Mouse (Mus musculus) thymus, adult 2 months (tissue): ENCODE data around the gene Spag16. TPM values are rescaled to one million over a fixed set of nuclear protein-coding genes. Genes with fewer than 3 reads are reported as not detected.
A peak's percentile ranks its signal among the peaks of the same experiment; 100 is the strongest.
"Not testable (repeated sequence)": the region's sequence is repeated elsewhere in the genome, so short reads cannot be mapped to it uniquely, and the experiment has no call there.

Experiments used
- DNase-seq: peaks from one replicate; pipeline ENCODE4 v3.0.0; 2021
- H3K27ac ChIP-seq: fragments of 200-500 bp; 2 replicates; pipeline ENCODE4 v1.5.1; 2012; ENCODE audit warnings: low read length, control low read depth; ENCODE audit not compliant: control insufficient read depth, insufficient read depth
- H3K27me3 ChIP-seq: fragments of 200-500 bp; 2 replicates; pipeline ENCODE4 v1.6.1; 2012; ENCODE audit warnings: mild to moderate bottlenecking, low read length, moderate library complexity, mixed read lengths; ENCODE audit not compliant: control insufficient read depth, insufficient read depth
- H3K36me3 ChIP-seq: fragments of 200-500 bp; 2 replicates; pipeline ENCODE4 v1.6.1; 2012; ENCODE audit warnings: mild to moderate bottlenecking, low read length, moderate library complexity; ENCODE audit not compliant: control insufficient read depth, insufficient read depth
- H3K4me1 ChIP-seq: fragments of 200-500 bp; replicated peaks from 2 replicates; pipeline ENCODE4 v1.6.1; 2012; ENCODE audit warnings: low read length; ENCODE audit not compliant: control insufficient read depth, insufficient read depth
- H3K4me3 ChIP-seq: fragments of 200-500 bp; 2 replicates; pipeline ENCODE4 v1.5.1; 2012; ENCODE audit warnings: mild to moderate bottlenecking, low read length, control low read depth, moderate library complexity; ENCODE audit not compliant: control insufficient read depth, insufficient read depth
- CTCF ChIP-seq: fragments of 200-500 bp; IDR thresholded peaks from 2 replicates; pipeline ENCODE4 v1.5.1; 2012; ENCODE audit warnings: mild to moderate bottlenecking, control low read depth, low read length, moderate library complexity, borderline replicate concordance; ENCODE audit not compliant: control insufficient read depth, poor library complexity, insufficient read depth; ENCODE audit errors: extremely low read depth
- POLR2A ChIP-seq: fragments of 200-500 bp; IDR thresholded peaks from 2 replicates; pipeline ENCODE4 v1.6.1; 2012; ENCODE audit warnings: mild to moderate bottlenecking, low read length, control low read depth, moderate library complexity; ENCODE audit not compliant: control insufficient read depth, poor library complexity, insufficient read depth; ENCODE audit errors: extremely low read depth
- WGBS: fragments of 180-500 bp; shearing (Covaris S2); methylation state at CpG from one replicate; pipeline ENCODE4 v1.1.7; 2018; 5-methylcytosine and 5-hydroxymethylcytosine counted together
- polyA plus RNA-seq: library from polyadenylated mRNA; depleted of rRNA; stranded (reverse); fragments of >200 nt; gene quantifications from 2 replicates; pipeline ENCODE4 v1.2.3, GENCODE M21; 2012

The Spag16 gene
- polyA plus RNA-seq, 1 experiment = 0.32 TPM

GRCm38 (mm10) chr1:69810161-69810560 is 16.6 kb upstream of the Spag16 start:
- peaks cover 9% of the 10 kb centered on the region for H3K4me1 ChIP-seq
- H3K27ac ChIP-seq = no peak overlapping the region
- DNase-seq = peak; percentile 63
- no peak overlapping the region for H3K4me3 ChIP-seq
- TF ChIP-seq CTCF (no peak), POLR2A (no peak)
- no peaks in the 10 kb centered on the region for H3K36me3 ChIP-seq
- 4% methylated on average over 2 of the region's 2 CpGs for WGBS
- no peaks in the 10 kb centered on the region for H3K27me3 ChIP-seq

GRCm38 (mm10) chr1:69825635-69826034 is 1.1 kb upstream of the Spag16 start:
- not testable (repeated sequence) for H3K4me1 ChIP-seq, H3K27ac ChIP-seq, H3K27me3 ChIP-seq, H3K36me3 ChIP-seq, DNase-seq, H3K4me3 ChIP-seq
- WGBS = 80% methylated on average over 5 of the region's 5 CpGs

DNA sequence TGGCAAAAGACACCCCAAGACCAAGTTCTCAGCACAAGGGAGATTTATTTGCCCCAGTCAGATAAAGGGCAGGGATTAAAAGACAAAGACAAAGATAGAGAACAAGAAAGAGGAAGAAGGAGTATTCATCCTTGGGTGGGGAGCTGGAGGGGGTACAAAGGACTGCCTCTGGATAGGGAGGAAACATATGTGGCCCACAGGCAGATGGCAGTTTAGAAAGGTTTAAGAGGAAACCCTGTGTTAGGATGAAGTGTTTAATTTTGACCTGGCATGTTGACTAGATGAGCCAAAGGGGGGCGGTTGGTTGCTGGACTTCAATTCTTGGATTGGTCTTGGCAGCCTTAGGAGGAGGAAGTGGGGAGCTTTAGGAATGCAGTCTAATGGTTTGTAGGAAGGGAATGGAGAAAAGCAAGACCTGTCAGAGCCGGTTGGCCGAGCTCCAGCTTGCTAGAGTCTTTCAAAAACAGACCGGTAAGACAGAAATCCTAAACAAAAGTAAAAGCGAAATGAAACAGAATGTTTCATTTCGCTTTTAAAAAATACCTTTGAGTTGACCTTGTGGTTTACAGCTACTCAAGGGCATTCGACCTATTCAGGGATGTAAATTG is 2.2 kb downstream of the Spag16 start:
- WGBS = 74% methylated on average over 7 of the region's 7 CpGs
- Histone ChIP-seq H3K27me3 (no peaks in the 10 kb centered on the region), H3K4me3 (no peak overlapping the region), H3K27ac (no peak overlapping the region), H3K36me3 (no peaks in the 10 kb centered on the region), H3K4me1 (peaks cover 4% of the 10 kb centered on the region; the same call in 1 of the 2 replicates)
- TF ChIP-seq POLR2A (no peak), CTCF (no peak)
- DNase-seq = no peak

GRCm38 (mm10) chr1:69830586-69830985 is 3.8 kb downstream of the Spag16 start:
- 81% methylated on average over 1 of the region's 1 CpGs for WGBS
- no peak for DNase-seq
- Histone ChIP-seq H3K27me3 (no peaks in the 10 kb centered on the region), H3K4me3 (no peak overlapping the region), H3K4me1 (peaks cover 4% of the 10 kb centered on the region; the same call in 1 of the 2 replicates), H3K36me3 (no peaks in the 10 kb centered on the region), H3K27ac (no peak overlapping the region)
- TF ChIP-seq CTCF = no peak
- TF ChIP-seq POLR2A = no peak

GRCm38 (mm10) chr1:69831002-69831401 is 4.2 kb downstream of the Spag16 start:
- 20% methylated on average over 2 of the region's 2 CpGs for WGBS
- peaks cover 4% of the 10 kb centered on the region; the same call in 1 of the 2 replicates for H3K4me1 ChIP-seq
- TF ChIP-seq CTCF (no peak), POLR2A (no peak)
- H3K27me3 ChIP-seq = no peaks in the 10 kb centered on the region
- H3K27ac ChIP-seq = no peak overlapping the region
- no peaks in the 10 kb centered on the region for H3K36me3 ChIP-seq
- peak; percentile 13 for DNase-seq
- H3K4me3 ChIP-seq = no peak overlapping the region

DNA sequence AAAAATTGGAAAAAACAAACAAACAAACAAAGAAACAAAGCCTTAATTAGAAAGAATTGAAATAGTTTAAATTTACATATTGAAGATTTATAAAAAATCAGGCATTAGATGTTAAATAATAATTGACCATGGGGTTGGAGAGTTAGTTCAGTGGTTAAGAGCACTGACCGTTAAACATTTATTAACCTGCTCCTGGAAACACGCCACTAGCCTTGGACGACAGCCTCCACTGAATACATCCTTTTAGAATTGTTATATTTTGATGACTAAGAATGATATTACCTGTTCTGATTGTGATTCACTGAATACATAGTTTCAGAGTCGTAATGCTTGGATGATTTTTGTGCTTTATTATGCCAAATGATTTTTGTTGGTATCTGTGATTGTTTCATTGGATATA is 6.7 kb downstream of the Spag16 start:
- H3K4me3 ChIP-seq, H3K27ac ChIP-seq, H3K27me3 ChIP-seq, DNase-seq, H3K4me1 ChIP-seq, H3K36me3 ChIP-seq: not testable (repeated sequence)
- WGBS = 95% methylated on average over 4 of the region's 4 CpGs

DNA sequence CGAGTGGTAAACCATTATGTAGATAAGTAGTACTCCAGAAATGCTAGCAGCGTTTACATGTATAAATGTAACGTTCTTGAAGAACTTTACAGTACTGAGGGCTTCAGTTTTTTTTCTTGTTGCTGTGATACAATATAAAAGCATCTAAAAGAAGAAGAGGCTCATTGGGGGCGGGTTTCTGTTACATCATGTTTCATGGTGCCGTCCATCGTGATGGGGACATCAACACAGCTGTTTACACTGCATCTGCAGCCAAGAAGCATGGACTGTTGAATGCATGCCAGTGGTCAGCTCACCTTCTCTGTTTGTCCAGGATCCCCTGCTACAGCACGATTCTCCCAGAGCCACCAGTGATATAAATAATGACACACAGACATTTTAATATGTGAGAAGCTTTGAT is 26.7 kb downstream of the Spag16 start:
- WGBS = 88% methylated on average over 7 of the region's 7 CpGs
- H3K27me3 ChIP-seq = no peaks in the 10 kb centered on the region
- TF ChIP-seq CTCF = no peak
- TF ChIP-seq POLR2A = no peak
- no peak overlapping the region for H3K4me3 ChIP-seq
- no peaks in the 10 kb centered on the region for H3K4me1 ChIP-seq
- DNase-seq = no peak
- no peak overlapping the region for H3K27ac ChIP-seq
- no peaks in the 10 kb centered on the region for H3K36me3 ChIP-seq
